Mouse (Mus musculus) Patski (cell line): Measurements from ENCODE around the gene Vmo1. TPM values are rescaled to one million over a fixed set of nuclear protein-coding genes. Genes with fewer than 3 reads are reported as not detected.

Source experiments
- ATAC-seq: fragments of 100-300 bp; one replicate; pipeline ENCODE4 v1.8.0; 2021
- CTCF ChIA-PET: fragments of 350-600 bp; sonication (Branson Sonifier 250); formaldehyde crosslinking; loops from one replicate; lab custom pipeline; 2022; ENCODE audit warnings: inconsistent platforms; lab: Charles Lee
- POLR2A ChIA-PET: fragments of 350-600 bp; sonication (Branson Sonifier 250); formaldehyde crosslinking; loops from one replicate; lab custom pipeline; 2022; ENCODE audit warnings: antibody characterized with exemption, inconsistent platforms; lab: Charles Lee
- DNase-seq: peaks from one replicate; pipeline ENCODE4 v3.0.0-alpha.2; 2011; ENCODE audit warnings: low read depth, low spot score
- H3K27me3 ChIP-seq: fragments of 371-371 bp; one replicate; pipeline ENCODE4 v1.5.1; 2021
- CTCF ChIP-seq: fragments of 100-300 bp; IDR thresholded peaks from one replicate; pipeline ENCODE4 v1.5.1; 2021
- in situ Hi-C: fragments of 300-500 bp; cut with MboI; formaldehyde crosslinking; loops from 3 replicates; pipeline ENCODE4 v1.11.1; 2018; ENCODE audit warnings: low pct_unique_long_range_greater_than_20kb, mixed read lengths
- polyA plus RNA-seq: library from polyadenylated mRNA; unstranded; gene quantifications from one replicate; pipeline ENCODE4 v1.2.3, GENCODE M21; 2021

Gene Vmo1
- polyA plus RNA-seq, result not detected

- ATAC-seq, result no peak
Observed at GRCm38 (mm10) chr11:70514288-70514687, at the start of gene Vmo1. Gene Vmo1 (minus strand): TSS chr11:70514616.

GRCm38 (mm10) chr11:70563470-70564275, 49.3 kb upstream of the Vmo1 start:
- POLR2A ChIA-PET, result interaction anchor here (0.7 kb wide), 4 partner anchors 35 to 180 kb away, joined by 3 to 8 read pairs (median 3); no protein-coding TSS in a partner anchor
- DNase-seq (no peak), ATAC-seq (no peak)
- TF ChIP-seq CTCF, result no peak
- no peaks in the 10 kb centered on the region for H3K27me3 ChIP-seq
- in situ Hi-C loops, result no loop called here
- CTCF ChIA-PET, result interaction anchor here (2.9 kb wide), 1 partner anchor 23 kb away, joined by 6 read pairs; no protein-coding TSS in a partner anchor

More at GRCm38 (mm10) chr11:70514288-70514687, at the start of gene Vmo1:
- in situ Hi-C loops, result no loop called here
- ChIA-PET CTCF (interaction anchor here (1.0 to 1.5 kb wide), 5 partner anchors 13 to 103 kb away, joined by 3 to 5 read pairs (median 3); no protein-coding TSS in a partner anchor), POLR2A (no interaction called here)
- no peak for TF ChIP-seq CTCF
- DNase-seq, result no peak
- H3K27me3 ChIP-seq, result peaks cover 8% of the 10 kb centered on the region

- DNase-seq (no peak), ATAC-seq (no peak)
- in situ Hi-C loops, result no loop called here
- CTCF ChIA-PET, result interaction anchor here (2.9 kb wide), 1 partner anchor 24 kb away, joined by 6 read pairs; no protein-coding TSS in a partner anchor
- H3K27me3 ChIP-seq, result no peaks in the 10 kb centered on the region
- no peak for TF ChIP-seq CTCF
- POLR2A ChIA-PET, result interaction anchor here (0.7 kb wide), 3 partner anchors 36 to 179 kb away, joined by 3 read pairs; no protein-coding TSS in a partner anchor
Observed at GRCm38 (mm10) chr11:70562995-70563469, 48.6 kb upstream of the Vmo1 start.

GRCm38 (mm10) chr11:70562287-70562994, 48.0 kb upstream of the Vmo1 start, which contains the start of gene Mink1:
Gene Mink1 (plus strand): TSS chr11:70562881.
- in situ Hi-C loops, result no loop called here
- no peak for TF ChIP-seq CTCF
- POLR2A ChIA-PET, result no interaction called here

GRCm38 (mm10) chr11:70561937-70562286, 47.5 kb upstream of the Vmo1 start:
- in situ Hi-C loops, result no loop called here
- CTCF ChIA-PET, result interaction anchor here (1.0 to 2.9 kb wide), 4 partner anchors 21 to 51 kb away, joined by 3 to 6 read pairs (median 4); partner anchors contain the start of gene Pld2
- ATAC-seq (peak; percentile 9), DNase-seq (no peak)
- POLR2A ChIA-PET, result no interaction called here
- no peaks in the 10 kb centered on the region for H3K27me3 ChIP-seq
- TF ChIP-seq CTCF, result no peak

More at GRCm38 (mm10) chr11:70562287-70562994, 48.0 kb upstream of the Vmo1 start, which contains the start of gene Mink1:
- H3K27me3 ChIP-seq, result no peaks in the 10 kb centered on the region
- CTCF ChIA-PET, result interaction anchor here (1.0 to 2.9 kb wide), 4 partner anchors 22 to 51 kb away, joined by 3 to 6 read pairs (median 4); partner anchors contain the start of gene Pld2
- ATAC-seq, result peak; percentile 73
- peak; percentile 47 for DNase-seq

GRCm38 (mm10) chr11:70557545-70557944, 43.1 kb upstream of the Vmo1 start:
- in situ Hi-C loops, result no loop called here
- CTCF ChIA-PET, result no interaction called here
- TF ChIP-seq CTCF, result no peak
- no peak for DNase-seq
- ATAC-seq, result no peak
- POLR2A ChIA-PET, result no interaction called here
- H3K27me3 ChIP-seq, result no peaks in the 10 kb centered on the region

GRCm38 (mm10) chr11:70553940-70554339, 39.5 kb upstream of the Vmo1 start:
- H3K27me3 ChIP-seq, result no peaks in the 10 kb centered on the region
- CTCF ChIA-PET, result no interaction called here
- POLR2A ChIA-PET, result no interaction called here
- in situ Hi-C loops, result no loop called here
- DNase-seq (no peak), ATAC-seq (no peak)
- TF ChIP-seq CTCF, result no peak

GRCm38 (mm10) chr11:70551526-70551925, 37.1 kb upstream of the Vmo1 start:
- ChIA-PET CTCF (no interaction called here), POLR2A (no interaction called here)
- no peaks in the 10 kb centered on the region for H3K27me3 ChIP-seq
- TF ChIP-seq CTCF, result no peak
- DNase-seq (no peak), ATAC-seq (no peak)
- in situ Hi-C loops, result no loop called here

- ChIA-PET CTCF (no interaction called here), POLR2A (no interaction called here)
- no peaks in the 10 kb centered on the region for H3K27me3 ChIP-seq
- ATAC-seq (no peak), DNase-seq (no peak)
- TF ChIP-seq CTCF, result no peak
- in situ Hi-C loops, result loop anchor here (5.0 kb wide), 1 partner anchor 53 kb away; no protein-coding TSS in a partner anchor
Observed at GRCm38 (mm10) chr11:70544496-70544895, 30.1 kb upstream of the Vmo1 start.

GRCm38 (mm10) chr11:70541415-70541814, 27.0 kb upstream of the Vmo1 start:
- no peak for ATAC-seq
- in situ Hi-C loops, result loop anchor here (5.0 kb wide), 1 partner anchor 56 kb away; no protein-coding TSS in a partner anchor
- ChIA-PET CTCF (interaction anchor here (1.6 kb wide), 1 partner anchor 20 kb away, joined by 4 read pairs; no protein-coding TSS in a partner anchor), POLR2A (no interaction called here)
- TF ChIP-seq CTCF, result no peak
- H3K27me3 ChIP-seq, result no peaks in the 10 kb centered on the region
- DNase-seq, result no peak
